8 mouse cellular contexts compared by ENCODE assay signal in genomic region chr6:83571840-83572667, GRCm38 (mm10). TPM values are rescaled to one million over a fixed set of nuclear protein-coding genes. Genes with fewer than 3 reads are reported as not detected.
A peak's percentile ranks its signal among the peaks of the same experiment; 100 is the strongest.
DNase-seq lines count a peak whose midpoint lies in the region; ATAC-seq lines count a peak whose summit lies in the region.

No protein-coding gene starts in this region.

- H3K27me3 ChIP-seq in heart, embryonic 10.5 days (ENCODE audit: insufficient read depth, poor library complexity, severe bottlenecking) = peaks cover 15% of the 10 kb centered on the region; the same call in 1 of the 2 replicates
- peaks cover 9% of the 10 kb centered on the region for H3K27me3 ChIP-seq in kidney, embryonic 15.5 days

- peak overlapping the region; percentile 91 for H3K27ac ChIP-seq in heart, embryonic 10.5 days
- peak overlapping the region; percentile 72 for H3K27ac ChIP-seq in kidney, embryonic 15.5 days

- DNase-seq in B cell, adult 2 months = peak; percentile 62 to 68
- peak; percentile 98 for DNase-seq in brain, adult 2 months (ENCODE audit: low read depth, low spot score)
- peak; percentile 95 for DNase-seq in heart, embryonic 10.5 days (ENCODE audit: low spot score)
- peak; percentile 89 for DNase-seq in liver
- peak; percentile 79 to 85 for DNase-seq in spleen, postnatal 4 days (ENCODE audit: low spot score in 2 of 2)

- peak overlapping the region; percentile 67 for H3K9ac ChIP-seq in kidney, embryonic 15.5 days

- peaks cover 6% of the 10 kb centered on the region; the same call in 1 of the 2 replicates for H3K36me3 ChIP-seq in heart, embryonic 10.5 days
- H3K36me3 ChIP-seq in kidney, embryonic 15.5 days = peaks cover 9% of the 10 kb centered on the region; the same call in 1 of the 2 replicates

- H3K4me3 ChIP-seq in heart, embryonic 10.5 days = peak overlapping the region; percentile 90
- H3K4me3 ChIP-seq in kidney, embryonic 15.5 days (replicated peaks) = peak overlapping the region; percentile 73

- H3K4me2 ChIP-seq in kidney, embryonic 15.5 days = peak overlapping the region; percentile 89

- WGBS in heart, embryonic 10.5 days = 5% methylated on average over 37 of the region's 37 CpGs
- 5% methylated on average over 37 of the region's 37 CpGs for WGBS in kidney, embryonic 15.5 days

- no peaks in the 10 kb centered on the region for H3K9me3 ChIP-seq in heart, embryonic 10.5 days
- H3K9me3 ChIP-seq in kidney, embryonic 15.5 days (replicated peaks) = no peaks in the 10 kb centered on the region

- peaks cover 24% of the 10 kb centered on the region for H3K4me1 ChIP-seq in heart, embryonic 10.5 days
- H3K4me1 ChIP-seq in kidney, embryonic 15.5 days = peaks cover 23% of the 10 kb centered on the region

- ATAC-seq in erythroblast, adult 5-6 weeks (replicated peaks; ENCODE audit: low FRiP score, poor library complexity, severe bottlenecking) = peak; percentile 97
- peak; percentile 93 for ATAC-seq in kidney, embryonic 15.5 days (replicated peaks; ENCODE audit: low FRiP score)
- peak; percentile 95 for ATAC-seq in monocyte, adult 5-6 weeks (replicated peaks; ENCODE audit: insufficient number of reproducible peaks, low FRiP score, low TSS enrichment, poor library complexity, severe bottlenecking)

RNA-seq across cellular contexts. Expression of gene Stambp, which starts 0.5 kb away (rescaled TPM):
- total RNA-seq in erythroblast, adult 5-6 weeks (2015; ENCODE audit: low replicate concordance) = 9.8 and 17.7 TPM in 2 replicates
- total RNA-seq in erythroblast, adult 5-6 weeks (2017; ENCODE audit: low replicate concordance) = 2.5 and 4.3 TPM in 2 replicates
- 23.3 and 23.5 TPM in 2 replicates for polyA plus RNA-seq in heart, embryonic 10.5 days (2016; fragmentation: Nextera tagmentation; extraction: Ambion mirVana)
- polyA plus RNA-seq in kidney, embryonic 15.5 days (2015; fragmentation: Nextera tagmentation; extraction: Ambion mirVana) = 22.0 and 25.1 TPM in 2 replicates
- 3.2 to 19.3 TPM (median 3.9 TPM) in 3 replicates for total RNA-seq in monocyte, adult 5-6 weeks (2017)

RNA-seq across cellular contexts. Expression of gene Actg2, which starts 36.0 kb away (rescaled TPM):
- total RNA-seq in erythroblast, adult 5-6 weeks (2015; ENCODE audit: low replicate concordance) = not detected in 2 replicates
- total RNA-seq in erythroblast, adult 5-6 weeks (2017; ENCODE audit: low replicate concordance) = not detected in 2 replicates
- polyA plus RNA-seq in heart, embryonic 10.5 days (2016; fragmentation: Nextera tagmentation; extraction: Ambion mirVana) = 1.7 and 7.0 TPM in 2 replicates
- polyA plus RNA-seq in kidney, embryonic 15.5 days (2015; fragmentation: Nextera tagmentation; extraction: Ambion mirVana) = 25.1 and 130 TPM in 2 replicates
- 0.97 TPM in 1 of 3 replicates, not detected in the others for total RNA-seq in monocyte, adult 5-6 weeks (2017)

Comparison
In these comparisons a context has a peak if more than half of its experiments do, and no peak if none do; other contexts are left out.
1. Peak in every context shown above with its lines: DNase-seq, ATAC-seq, H3K4me3 ChIP-seq and H3K27ac ChIP-seq.